Mouse (Mus musculus) ovary, adult 18-20 months (tissue): ENCODE data around the gene Gzma.

Experiments
- DNase-seq: peaks from one replicate; pipeline ENCODE4 v3.0.0; 2022; ENCODE audit warnings: low spot score, mixed read lengths

Gene Gzma

DNA sequence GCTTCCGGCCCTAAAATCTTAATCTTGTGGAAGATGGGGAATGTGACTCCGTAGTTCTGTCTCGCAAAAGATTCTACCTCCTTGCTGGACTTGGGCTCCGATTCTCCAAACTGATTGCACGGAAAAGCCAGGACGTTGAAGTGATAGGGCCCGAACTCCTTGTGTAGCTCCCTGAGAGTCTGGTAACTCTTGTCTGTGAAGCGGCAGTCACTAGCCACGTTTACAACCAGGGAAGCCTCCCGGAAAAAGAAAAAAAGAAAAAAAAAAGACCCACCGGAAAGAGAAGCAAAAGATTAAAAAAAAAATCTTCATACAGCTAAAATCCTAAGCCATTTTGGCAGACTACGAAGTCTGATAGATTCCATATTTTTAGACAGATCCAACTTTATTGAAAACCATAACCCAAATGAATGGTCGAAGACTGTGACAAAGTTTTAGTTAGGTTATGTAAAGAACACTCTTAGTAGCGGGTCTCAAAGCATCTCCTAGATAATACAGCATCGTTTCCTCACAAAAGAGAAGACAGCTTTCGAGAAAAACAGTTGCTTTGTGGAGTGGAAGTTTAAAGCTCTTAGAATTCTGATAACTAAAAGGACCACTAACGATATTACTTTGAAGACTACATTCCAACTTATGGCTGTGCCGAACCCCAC, 55.2 kb downstream of the Gzma start:
- DNase-seq, result no peak

GRCm38 (mm10) chr13:113044876-113045275, 55.9 kb downstream of the Gzma start:
- no peak for DNase-seq
